Mouse (Mus musculus) intestine, embryonic 15.5 days (tissue): ENCODE data around the gene Ncbp3. TPM values are rescaled to one million over a fixed set of nuclear protein-coding genes. Genes with fewer than 3 reads are reported as not detected.

Source experiments
- ATAC-seq: fragments of 200-750 bp; cut with Nextera tagmentation; 2 replicates; pipeline ENCODE4 v1.8.0; 2017; ENCODE audit warnings: moderate TSS enrichment, moderate library complexity
- H3K27ac ChIP-seq: fragments of 300-500 bp; sonication (generic); 2 replicates; pipeline ENCODE4 v1.5.1; 2015; ENCODE audit warnings: mild to moderate bottlenecking, inconsistent platforms
- H3K27me3 ChIP-seq: fragments of 300-500 bp; sonication (generic); replicated peaks from 2 replicates; pipeline ENCODE4 v1.6.1; 2015; ENCODE audit warnings: inconsistent platforms
- H3K36me3 ChIP-seq: fragments of 300-500 bp; sonication (generic); 2 replicates; pipeline ENCODE4 v1.6.1; 2015; ENCODE audit warnings: inconsistent platforms
- H3K4me1 ChIP-seq: fragments of 300-500 bp; sonication (generic); replicated peaks from 2 replicates; pipeline ENCODE4 v1.6.1; 2015; ENCODE audit warnings: inconsistent platforms
- H3K4me2 ChIP-seq: fragments of 300-500 bp; sonication (generic); replicated peaks from 2 replicates; pipeline ENCODE4 v1.6.1; 2015; ENCODE audit warnings: mild to moderate bottlenecking, inconsistent platforms
- H3K4me3 ChIP-seq: fragments of 300-500 bp; sonication (generic); replicated peaks from 2 replicates; pipeline ENCODE4 v1.5.1; 2015; ENCODE audit warnings: inconsistent platforms
- H3K9ac ChIP-seq: fragments of 300-500 bp; sonication (generic); 2 replicates; pipeline ENCODE4 v1.6.1; 2015; ENCODE audit warnings: inconsistent platforms
- H3K9me3 ChIP-seq: fragments of 300-500 bp; sonication (generic); 2 replicates; pipeline ENCODE4 v1.6.1; 2016; ENCODE audit warnings: inconsistent platforms
- WGBS: fragments of 180-500 bp; shearing (Covaris S2); methylation state at CpG from one replicate; pipeline ENCODE4 v1.1.7; 2015; 5-methylcytosine and 5-hydroxymethylcytosine counted together
- polyA plus RNA-seq: library from polyadenylated mRNA; unstranded; fragments of >200 nt; fragmentation: Nextera tagmentation; extraction: Ambion mirVana; gene quantifications from 2 replicates; pipeline ENCODE4 v1.2.1, GENCODE M21; 2015

The Ncbp3 gene
- polyA plus RNA-seq, 1 experiment from 2014 or later, result 9.3 TPM

- WGBS, result 72% methylated on average over 4 of the region's 4 CpGs
- Histone ChIP-seq H3K27me3 (no peaks in the 10 kb centered on the region), H3K9me3 (no peaks in the 10 kb centered on the region), H3K9ac (no peak overlapping the region), H3K4me2 (no peak overlapping the region), H3K36me3 (peaks cover 35% of the 10 kb centered on the region), H3K4me1 (no peaks in the 10 kb centered on the region), H3K4me3 (no peak overlapping the region), H3K27ac (no peak overlapping the region)
- no peak for ATAC-seq
Measured at GRCm38 (mm10) chr11:73076733-73077132, 29.1 kb downstream of the Ncbp3 start.

DNA sequence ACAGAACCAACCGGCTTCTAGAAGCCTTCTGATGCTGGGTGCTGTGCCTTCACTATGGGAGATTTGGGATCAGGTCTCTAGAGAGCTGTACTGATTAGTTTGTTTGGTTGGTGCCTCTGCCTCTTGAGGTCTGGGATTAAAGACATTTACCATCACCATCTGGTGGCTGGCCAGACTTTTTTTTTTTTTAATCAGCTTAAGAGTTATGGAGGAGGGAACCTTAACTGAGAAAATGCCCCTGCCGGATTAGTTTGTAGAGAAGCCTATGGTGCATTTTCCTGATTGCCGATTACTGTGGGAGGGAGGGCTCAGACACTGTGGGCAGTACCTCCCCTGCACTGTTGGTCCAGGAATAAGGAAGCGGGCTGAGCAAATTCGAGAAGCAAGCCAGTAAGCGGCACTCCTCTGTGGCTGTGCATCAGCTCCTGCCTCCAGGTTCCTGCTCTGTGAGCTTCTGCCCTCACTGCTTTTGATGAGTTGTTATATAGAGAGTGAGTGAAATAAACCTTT lies 29.7 kb downstream of the Ncbp3 start:
- no peak overlapping the region for H3K4me2 ChIP-seq
- no peaks in the 10 kb centered on the region for H3K4me1 ChIP-seq
- no peak for ATAC-seq
- H3K4me3 ChIP-seq, result no peak overlapping the region
- no peak overlapping the region for H3K9ac ChIP-seq
- no peaks in the 10 kb centered on the region for H3K27me3 ChIP-seq
- H3K27ac ChIP-seq, result no peak overlapping the region
- WGBS, result 91% methylated on average over 6 of the region's 6 CpGs
- H3K9me3 ChIP-seq, result no peaks in the 10 kb centered on the region
- H3K36me3 ChIP-seq, result peaks cover 35% of the 10 kb centered on the region

DNA sequence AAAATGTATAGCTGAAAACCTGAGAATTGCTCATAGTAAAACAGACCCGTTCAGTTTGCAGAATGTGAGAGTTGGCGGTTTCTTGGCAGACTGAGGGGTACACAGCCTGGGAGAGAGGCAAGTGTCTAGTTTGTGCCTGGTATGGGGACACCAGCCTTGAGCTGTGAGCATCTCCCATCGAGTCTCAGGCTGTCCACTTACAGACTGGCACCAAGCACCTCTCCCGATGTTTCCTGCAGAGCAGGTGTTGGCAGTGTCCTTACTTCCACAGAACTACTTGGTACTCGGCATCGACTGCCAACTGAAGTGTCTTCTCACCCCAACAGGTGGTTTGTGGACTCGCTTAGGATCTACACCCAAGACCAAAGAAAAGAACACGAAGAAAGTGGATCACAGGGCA lies 31.0 kb downstream of the Ncbp3 start:
- Histone ChIP-seq H3K4me3 (no peak overlapping the region), H3K27me3 (no peaks in the 10 kb centered on the region), H3K4me1 (no peaks in the 10 kb centered on the region), H3K9ac (no peak overlapping the region), H3K4me2 (no peak overlapping the region), H3K36me3 (peaks cover 25% of the 10 kb centered on the region), H3K9me3 (no peaks in the 10 kb centered on the region), H3K27ac (no peak overlapping the region)
- WGBS, result 91% methylated on average over 8 of the region's 8 CpGs
- no peak for ATAC-seq

DNA sequence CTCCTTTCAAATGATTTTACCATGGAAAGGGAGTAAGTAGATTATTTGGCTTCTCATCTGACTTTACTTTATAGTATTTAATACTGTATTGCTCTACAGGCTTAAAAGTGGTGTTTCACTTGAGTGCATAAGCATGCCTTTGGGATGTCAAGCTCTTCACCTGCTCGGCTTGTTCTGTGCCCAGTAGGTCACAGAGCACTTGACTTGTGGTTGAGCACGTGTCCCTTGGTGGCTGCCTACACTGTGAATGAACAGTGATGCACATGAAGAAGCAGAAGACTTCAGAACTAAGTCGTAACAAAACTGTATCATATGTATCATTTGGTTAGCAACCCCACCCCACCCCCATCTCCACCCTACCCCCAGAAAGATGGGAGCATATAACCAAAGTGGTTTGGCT lies 32.7 kb downstream of the Ncbp3 start:
- Histone ChIP-seq H3K4me3 (no peak overlapping the region), H3K9ac (no peak overlapping the region), H3K27ac (no peak overlapping the region), H3K4me1 (no peaks in the 10 kb centered on the region; the same call in 1 of the 2 replicates), H3K36me3 (peaks cover 18% of the 10 kb centered on the region), H3K4me2 (no peak overlapping the region), H3K27me3 (no peaks in the 10 kb centered on the region), H3K9me3 (no peaks in the 10 kb centered on the region)
- WGBS, result 92% methylated on average over 3 of the region's 3 CpGs
- no peak for ATAC-seq

- H3K4me1 ChIP-seq, result no peaks in the 10 kb centered on the region; the same call in 1 of the 2 replicates
- no peak overlapping the region for H3K27ac ChIP-seq
- H3K27me3 ChIP-seq, result no peaks in the 10 kb centered on the region
- peaks cover 4% of the 10 kb centered on the region; the same call in 1 of the 2 replicates for H3K36me3 ChIP-seq
- no peak overlapping the region for H3K4me3 ChIP-seq
- no peak overlapping the region for H3K9ac ChIP-seq
- 72% methylated on average over 6 of the region's 6 CpGs for whole genome bisulfite sequencing
- H3K4me2 ChIP-seq, result no peak overlapping the region
- no peaks in the 10 kb centered on the region for H3K9me3 ChIP-seq
- ATAC-seq, result no peak
Measured at GRCm38 (mm10) chr11:73084303-73084702, 36.7 kb downstream of the Ncbp3 start.

- H3K9me3 ChIP-seq, result no peaks in the 10 kb centered on the region
- H3K9ac ChIP-seq, result no peak overlapping the region
- H3K27me3 ChIP-seq, result no peaks in the 10 kb centered on the region
- ATAC-seq, result no peak
- H3K27ac ChIP-seq, result no peak overlapping the region
- no peaks in the 10 kb centered on the region; the same call in 1 of the 2 replicates for H3K4me1 ChIP-seq
- H3K4me3 ChIP-seq, result no peak overlapping the region
- H3K4me2 ChIP-seq, result no peak overlapping the region
- WGBS, result 58% methylated on average over 10 of the region's 10 CpGs
- H3K36me3 ChIP-seq, result no peaks in the 10 kb centered on the region
Measured at GRCm38 (mm10) chr11:73084804-73085231, 37.2 kb downstream of the Ncbp3 start.

GRCm38 (mm10) chr11:73085391-73085790 lies 37.8 kb downstream of the Ncbp3 start:
- ATAC-seq, result no peak
- 0 out of 2 replicates have a peak overlapping the region, but pooled peaks have one; percentile 19 for H3K27ac ChIP-seq
- no peaks in the 10 kb centered on the region; the same call in 1 of the 2 replicates for H3K4me1 ChIP-seq
- no peaks in the 10 kb centered on the region for H3K27me3 ChIP-seq
- no peak overlapping the region for H3K9ac ChIP-seq
- H3K9me3 ChIP-seq, result no peaks in the 10 kb centered on the region
- H3K4me2 ChIP-seq, result no peak overlapping the region
- H3K36me3 ChIP-seq, result no peaks in the 10 kb centered on the region
- 64% methylated on average over 7 of the region's 7 CpGs for WGBS
- no peak overlapping the region for H3K4me3 ChIP-seq

- Histone ChIP-seq H3K4me3 (no peak overlapping the region), H3K9me3 (no peaks in the 10 kb centered on the region), H3K4me2 (no peak overlapping the region), H3K4me1 (no peaks in the 10 kb centered on the region; the same call in 1 of the 2 replicates), H3K36me3 (no peaks in the 10 kb centered on the region), H3K9ac (no peak overlapping the region), H3K27me3 (no peaks in the 10 kb centered on the region), H3K27ac (no peak overlapping the region)
- WGBS, result 61% methylated on average over 6 of the region's 6 CpGs
- ATAC-seq, result no peak
Measured at GRCm38 (mm10) chr11:73087700-73088480, 40.3 kb downstream of the Ncbp3 start.

DNA sequence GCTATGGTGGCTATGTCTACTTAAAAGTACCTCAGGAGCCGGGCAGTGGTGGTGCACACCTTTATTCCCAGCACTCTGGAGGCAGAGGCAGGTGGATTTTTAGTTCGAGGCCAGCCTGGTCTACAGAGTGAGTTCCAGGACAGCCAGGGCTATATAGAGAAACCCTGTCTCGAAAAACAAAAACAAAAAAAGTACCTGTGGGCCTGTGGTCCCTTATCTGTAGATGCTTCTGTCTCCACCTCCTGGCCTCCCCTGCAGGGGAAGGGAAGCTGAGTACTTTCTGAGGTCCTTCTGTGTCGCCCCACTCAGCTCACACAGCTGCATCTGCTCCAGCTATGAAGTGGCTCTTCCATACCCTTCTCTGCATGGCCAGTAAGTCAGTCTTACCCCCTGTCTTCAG lies 42.7 kb downstream of the Ncbp3 start, which contains the start of gene Itgae:
TSS of gene Itgae (plus strand) at position 301 of the 400 bp plus-strand sequence.
- ATAC-seq, result no peak
- H3K4me3 ChIP-seq, result no peak within 1 kb of the TSS
- no peaks in the 10 kb centered on the region for H3K9me3 ChIP-seq
- H3K4me2 ChIP-seq, result no peak within 1 kb of the TSS
- H3K4me1 ChIP-seq, result no peaks in the 10 kb centered on the region
- H3K36me3 ChIP-seq, result no peaks in the 10 kb centered on the region
- no peak within 1 kb of the TSS for H3K9ac ChIP-seq
- no peak within 1 kb of the TSS for H3K27ac ChIP-seq
- H3K27me3 ChIP-seq, result no peaks in the 10 kb centered on the region
- 85% methylated on average over 4 of the region's 4 CpGs for WGBS

GRCm38 (mm10) chr11:73090826-73091225 lies 43.2 kb downstream of the Ncbp3 start:
- no peak overlapping the region for H3K4me3 ChIP-seq
- no peak overlapping the region for H3K9ac ChIP-seq
- ATAC-seq, result no peak
- no peaks in the 10 kb centered on the region for H3K4me1 ChIP-seq
- H3K36me3 ChIP-seq, result no peaks in the 10 kb centered on the region
- no peak overlapping the region for H3K27ac ChIP-seq
- H3K9me3 ChIP-seq, result no peaks in the 10 kb centered on the region
- no peaks in the 10 kb centered on the region for H3K27me3 ChIP-seq
- 75% methylated on average over 2 of the region's 2 CpGs for WGBS
- no peak overlapping the region for H3K4me2 ChIP-seq

GRCm38 (mm10) chr11:73092057-73092456 lies 44.5 kb downstream of the Ncbp3 start:
- no peaks in the 10 kb centered on the region for H3K4me1 ChIP-seq
- no peaks in the 10 kb centered on the region for H3K9me3 ChIP-seq
- no peak overlapping the region for H3K4me3 ChIP-seq
- ATAC-seq, result no peak
- no peaks in the 10 kb centered on the region for H3K27me3 ChIP-seq
- no peak overlapping the region for H3K27ac ChIP-seq
- no peak overlapping the region for H3K9ac ChIP-seq
- no peak overlapping the region for H3K4me2 ChIP-seq
- WGBS, result 67% methylated on average over 4 of the region's 4 CpGs
- H3K36me3 ChIP-seq, result no peaks in the 10 kb centered on the region

GRCm38 (mm10) chr11:73092877-73093276 lies 45.3 kb downstream of the Ncbp3 start:
- no peak overlapping the region for H3K27ac ChIP-seq
- H3K4me2 ChIP-seq, result no peak overlapping the region
- no peaks in the 10 kb centered on the region for H3K27me3 ChIP-seq
- H3K9ac ChIP-seq, result no peak overlapping the region
- WGBS, result 72% methylated on average over 7 of the region's 7 CpGs
- H3K4me1 ChIP-seq, result no peaks in the 10 kb centered on the region
- H3K36me3 ChIP-seq, result no peaks in the 10 kb centered on the region
- ATAC-seq, result no peak
- no peaks in the 10 kb centered on the region for H3K9me3 ChIP-seq
- H3K4me3 ChIP-seq, result no peak overlapping the region
